Mouse (Mus musculus): ENCODE measurements around the gene Eva1a.

Gene Eva1a

DNA sequence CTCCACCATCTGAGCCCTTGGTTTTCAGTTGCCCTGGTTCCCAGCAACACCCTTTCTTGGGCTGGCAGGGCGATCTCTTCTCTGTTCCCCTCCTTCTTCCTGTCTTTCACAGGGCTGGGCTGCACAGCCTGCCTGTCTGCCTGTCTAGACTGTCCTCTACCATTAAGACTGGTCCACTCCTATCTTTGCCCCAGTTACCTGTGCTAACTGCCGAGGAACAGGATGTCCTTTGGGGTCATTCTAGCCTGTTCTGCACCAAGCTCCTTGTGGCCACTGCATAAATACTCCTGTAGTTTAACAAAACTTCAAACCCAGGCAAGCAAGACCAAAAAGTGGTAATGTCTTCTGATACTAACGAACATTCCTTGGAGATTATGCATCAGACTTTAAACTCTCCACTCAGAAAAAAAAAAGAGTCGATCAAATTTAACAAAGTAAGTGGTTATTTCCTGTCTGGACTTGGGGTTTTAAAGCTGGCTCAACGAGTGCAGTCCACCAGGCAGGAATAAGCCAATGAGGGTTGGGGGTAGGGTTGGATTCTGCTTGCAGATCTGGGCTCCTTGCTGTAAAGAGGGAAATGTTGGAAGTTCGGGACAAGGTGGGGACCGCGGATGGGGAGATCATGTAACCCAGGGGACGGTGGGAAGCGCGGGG is at the start of gene Eva1a:
Gene Eva1a (plus strand): TSS at position 210 of the 654 bp plus-strand sequence.
- DNase-seq (ENCODE audit: extremely low read depth, low read depth): no peak

GRCm38 (mm10) chr6:82012392-82012791 is 28.5 kb upstream of the Eva1a start:
- no peak for DNase-seq (ENCODE audit: extremely low read depth, low read depth)

DNA sequence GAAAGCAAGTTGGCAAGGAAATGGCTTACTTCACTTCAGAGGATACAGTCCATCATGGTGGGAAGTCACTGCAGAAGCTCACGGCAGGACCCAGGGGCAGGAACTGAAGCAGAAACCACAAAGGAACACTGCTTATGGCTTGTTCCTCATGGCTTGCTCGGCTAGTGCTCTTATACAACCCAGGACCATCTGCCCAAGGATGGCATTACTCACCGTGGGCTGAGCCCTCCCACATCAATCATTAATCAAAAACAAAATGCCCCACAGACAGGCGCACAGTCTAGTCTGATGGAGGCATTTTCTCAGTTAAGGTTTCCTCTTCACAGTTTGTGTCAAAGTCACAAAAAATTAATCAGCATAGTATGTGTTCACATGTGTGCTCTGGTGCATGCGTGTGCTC is 19.8 kb upstream of the Eva1a start:
- no peak for DNase-seq (ENCODE audit: extremely low read depth, low read depth)

GRCm38 (mm10) chr6:82021494-82021893 is 19.3 kb upstream of the Eva1a start:
- DNase-seq (ENCODE audit: extremely low read depth, low read depth): no peak

DNA sequence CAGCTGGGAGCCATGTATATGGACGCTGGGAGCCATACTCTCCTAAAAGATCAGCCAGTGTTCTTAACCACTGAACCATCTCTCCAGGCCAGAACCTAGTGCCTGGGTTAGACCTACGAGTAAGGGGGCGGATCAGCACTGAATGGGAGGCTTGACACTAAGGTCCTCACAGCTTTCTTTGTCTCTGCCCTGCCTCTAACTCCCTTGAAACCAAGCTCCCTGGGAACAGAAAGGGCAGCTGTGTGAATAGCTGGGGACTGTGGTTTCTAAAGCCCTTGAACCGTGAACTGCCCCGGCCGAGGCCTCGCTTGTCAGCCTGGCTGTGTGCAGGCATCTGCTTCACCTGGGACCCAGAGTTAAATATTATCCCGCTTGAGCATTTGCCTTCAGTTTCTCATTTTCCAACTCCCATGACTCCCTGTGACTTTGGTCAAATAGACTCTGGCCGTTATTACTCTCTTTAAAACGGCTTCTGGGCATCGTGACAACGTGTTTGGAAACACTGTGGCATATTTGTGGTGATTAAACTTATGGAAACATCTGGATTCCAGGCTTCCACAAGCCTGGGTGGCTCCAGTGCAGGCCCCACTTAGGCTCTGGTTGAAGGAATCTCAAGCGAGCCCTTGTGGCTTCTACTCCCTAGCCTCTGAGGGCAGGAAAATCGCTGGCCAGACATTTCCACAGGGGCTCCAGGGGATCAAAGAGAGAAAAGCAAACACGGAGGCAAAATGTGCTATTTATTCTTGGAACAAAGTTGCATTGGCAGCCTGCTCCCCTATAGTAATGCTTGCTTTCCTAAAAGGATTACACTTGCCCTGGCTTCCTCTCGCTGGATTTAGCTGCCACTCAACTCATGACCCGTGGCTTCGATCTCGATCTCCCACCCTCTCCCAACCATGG is 11.0 kb upstream of the Eva1a start:
- DNase-seq (ENCODE audit: extremely low read depth, low read depth): no peak

- DNase-seq (ENCODE audit: extremely low read depth, low read depth): no peak
Measured at GRCm38 (mm10) chr6:82030511-82030884, 10.3 kb upstream of the Eva1a start.

- DNase-seq (ENCODE audit: extremely low read depth, low read depth): no peak
Measured at GRCm38 (mm10) chr6:82037211-82037610, 3.6 kb upstream of the Eva1a start.

GRCm38 (mm10) chr6:82039193-82039592 is 1.6 kb upstream of the Eva1a start:
- no peak for DNase-seq (ENCODE audit: extremely low read depth, low read depth)

- DNase-seq (ENCODE audit: extremely low read depth, low read depth): no peak
Measured at GRCm38 (mm10) chr6:82039968-82040367, 875 bp upstream of the Eva1a start.

DNA sequence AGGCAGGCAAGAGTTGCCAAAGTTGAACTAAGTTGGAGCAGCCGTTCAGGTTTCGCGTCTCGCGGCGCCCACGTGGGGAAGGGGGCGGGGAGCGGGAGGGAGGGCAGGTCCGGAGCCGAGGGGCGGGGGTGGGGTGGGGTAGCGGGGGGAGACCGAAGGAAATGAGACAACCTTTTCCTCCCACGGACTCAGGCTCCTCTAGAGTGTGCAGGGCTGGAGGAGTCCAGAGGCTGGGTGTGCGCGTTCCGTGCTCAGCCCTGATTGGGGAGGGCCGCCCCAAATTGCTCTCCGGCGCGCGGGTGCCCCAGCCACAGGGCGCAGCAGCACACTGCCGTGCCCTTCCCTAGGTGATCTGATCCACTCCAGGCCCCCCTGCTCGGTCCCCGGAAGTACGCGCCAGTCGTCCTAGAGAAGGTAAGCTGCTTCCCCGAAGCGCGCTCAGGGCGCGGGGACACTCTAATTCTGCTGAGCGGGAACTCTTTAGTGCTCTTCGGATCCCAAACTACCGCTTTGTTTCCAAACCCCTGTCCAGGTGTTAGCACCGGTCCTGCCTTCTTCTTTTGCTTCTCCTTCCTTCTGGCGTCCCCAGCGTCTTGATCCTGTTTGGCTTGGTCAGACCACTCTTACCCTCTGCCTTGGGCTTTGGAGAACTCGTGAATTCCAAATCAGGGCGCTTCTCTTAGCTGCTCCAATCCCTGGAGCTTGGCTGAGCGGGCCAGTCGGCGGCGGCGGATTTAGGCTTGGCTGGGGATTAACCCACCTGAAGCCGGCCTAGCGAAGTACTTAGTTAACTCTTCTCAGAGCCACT is 849 bp downstream of the Eva1a start:
- no peak for DNase-seq (ENCODE audit: extremely low read depth, low read depth)

DNA sequence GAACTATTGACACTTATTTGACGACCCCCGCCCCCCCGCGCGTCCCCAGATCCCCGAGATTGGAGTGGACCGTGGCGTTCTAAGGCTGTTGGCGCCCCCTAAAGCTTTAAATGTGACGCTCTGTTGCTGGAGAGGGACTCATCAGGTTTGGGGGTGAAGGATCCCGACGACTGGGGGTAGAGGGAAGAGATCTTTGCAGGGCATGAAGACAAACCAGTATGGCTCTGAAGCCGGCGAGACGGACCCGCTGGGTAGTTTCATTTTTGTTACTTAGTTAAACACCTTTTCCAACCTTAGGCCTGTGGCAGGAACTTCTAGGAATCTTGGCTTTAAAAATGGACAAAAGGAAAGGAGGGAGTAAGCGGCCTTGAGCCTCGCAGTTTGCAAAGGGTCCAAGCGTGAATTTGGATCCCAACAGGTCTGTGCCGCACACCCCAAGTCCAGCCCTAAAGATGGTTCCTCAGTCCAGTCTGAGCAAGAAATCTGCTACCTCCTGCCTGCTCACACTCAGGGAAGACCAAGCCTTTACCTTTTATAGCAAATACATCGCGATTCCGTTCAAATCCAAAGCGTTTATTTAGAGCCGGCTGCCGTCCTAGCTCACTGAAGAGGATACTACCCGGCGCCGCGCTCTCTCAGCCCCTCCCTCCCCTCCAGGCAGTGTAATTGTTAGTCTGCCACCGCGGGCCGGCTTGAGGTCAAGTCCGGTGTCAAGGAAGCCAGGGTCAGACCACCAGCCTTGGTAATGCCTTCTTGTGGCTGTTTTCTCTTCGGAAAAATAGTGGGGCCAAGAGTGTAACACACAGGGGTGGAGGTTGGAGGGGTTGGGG is 1.7 kb downstream of the Eva1a start:
- DNase-seq (ENCODE audit: extremely low read depth, low read depth): no peak

GRCm38 (mm10) chr6:82043634-82044033 is 2.8 kb downstream of the Eva1a start:
- DNase-seq (ENCODE audit: extremely low read depth, low read depth): no peak

DNA sequence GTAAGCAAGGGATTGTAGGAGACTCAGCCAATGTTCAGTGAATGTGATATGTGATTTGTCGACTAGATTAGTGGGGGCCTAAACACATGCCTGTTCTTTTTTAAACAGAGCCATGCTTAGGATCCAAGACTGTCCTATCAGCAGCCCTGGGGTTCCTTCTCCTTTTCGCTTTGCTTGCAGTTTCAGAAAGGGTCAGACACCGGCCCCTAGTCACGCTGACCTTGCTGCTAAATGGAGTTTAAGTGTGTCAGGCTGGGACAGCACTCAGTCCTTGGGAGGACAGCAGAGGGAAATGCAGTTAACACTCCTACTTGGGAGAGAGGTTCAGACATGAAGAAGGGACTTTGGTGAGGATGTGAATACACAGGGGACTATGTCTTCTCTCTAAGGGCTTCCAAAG is 3.7 kb downstream of the Eva1a start:
- DNase-seq (ENCODE audit: extremely low read depth, low read depth): no peak

- DNase-seq (ENCODE audit: extremely low read depth, low read depth): no peak
Measured at GRCm38 (mm10) chr6:82047977-82048376, 7.1 kb downstream of the Eva1a start.

GRCm38 (mm10) chr6:82050201-82050600 is 9.4 kb downstream of the Eva1a start:
- no peak for DNase-seq (ENCODE audit: extremely low read depth, low read depth)

GRCm38 (mm10) chr6:82051569-82051968 is 10.7 kb downstream of the Eva1a start:
- no peak for DNase-seq (ENCODE audit: extremely low read depth, low read depth)

GRCm38 (mm10) chr6:82052047-82052725 is 11.3 kb downstream of the Eva1a start:
- DNase-seq (ENCODE audit: extremely low read depth, low read depth): no peak

DNA sequence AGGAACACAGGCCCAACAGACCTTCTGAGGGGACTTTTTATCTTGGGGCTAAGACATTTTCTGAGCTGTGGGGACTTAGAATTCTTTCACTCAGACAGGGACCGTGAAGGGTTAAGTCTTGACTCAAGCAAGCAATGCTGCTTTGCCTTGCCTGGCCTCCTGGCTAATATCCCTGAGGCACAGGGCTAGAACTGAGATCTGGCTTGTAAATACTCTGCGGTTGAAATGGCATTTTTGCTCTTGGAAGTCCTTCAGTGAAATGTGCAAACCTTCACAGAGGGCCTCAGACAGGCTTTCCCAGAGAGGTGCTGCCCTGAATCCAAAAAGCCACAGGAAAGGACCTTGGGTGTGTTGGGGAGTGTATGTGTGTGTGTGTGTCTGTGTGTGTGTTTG is 11.9 kb downstream of the Eva1a start:
- no peak for DNase-seq (ENCODE audit: extremely low read depth, low read depth)

- no peak for DNase-seq (ENCODE audit: extremely low read depth, low read depth)
Measured at GRCm38 (mm10) chr6:82054854-82055253, 14.0 kb downstream of the Eva1a start.

- DNase-seq (ENCODE audit: extremely low read depth, low read depth): no peak
Measured at GRCm38 (mm10) chr6:82059896-82060295, 19.1 kb downstream of the Eva1a start.

GRCm38 (mm10) chr6:82065230-82065629 is 24.4 kb downstream of the Eva1a start:
- no peak for DNase-seq (ENCODE audit: extremely low read depth, low read depth)
